Mouse (Mus musculus): ENCODE data around the gene Kifc5b. TPM values are rescaled to one million over a fixed set of nuclear protein-coding genes. Genes with fewer than 3 reads are reported as not detected.
A peak's percentile ranks its signal among the peaks of the same experiment; 100 is the strongest.
"Not testable (repeated sequence)": the region's sequence is repeated elsewhere in the genome, so short reads cannot be mapped to it uniquely, and the experiment has no call there.

The Kifc5b gene
- total RNA-seq (2021), result under 1 TPM; 0.37 to 0.43 TPM
- long read RNA-seq, experiment 1, result 0 reads
- long read RNA-seq, experiment 2, result 0 reads

GRCm38 (mm10) chr17:26916711-26917482 is at the start of gene Kifc5b:
TSS of gene Kifc5b (plus strand) at chr17:26917091.
- DNase-seq (ENCODE audit: low spot score), result peak; percentile 100

- DNase-seq (ENCODE audit: low spot score), result no peak
Observed at GRCm38 (mm10) chr17:26868756-26869155, 48.1 kb upstream of the Kifc5b start.

GRCm38 (mm10) chr17:26872870-26873269 is 44.0 kb upstream of the Kifc5b start:
- no peak for DNase-seq (ENCODE audit: low spot score)

GRCm38 (mm10) chr17:26873502-26873901 is 43.4 kb upstream of the Kifc5b start:
- no peak for DNase-seq (ENCODE audit: low spot score)

- DNase-seq (ENCODE audit: low spot score), result no peak
Observed at GRCm38 (mm10) chr17:26874542-26874941, 42.3 kb upstream of the Kifc5b start.

- DNase-seq (ENCODE audit: low spot score), result no peak
Observed at GRCm38 (mm10) chr17:26877927-26878326, 39.0 kb upstream of the Kifc5b start.

- no peak for DNase-seq (ENCODE audit: low spot score)
Observed at GRCm38 (mm10) chr17:26879235-26879634, 37.7 kb upstream of the Kifc5b start.

- no peak for DNase-seq (ENCODE audit: low spot score)
Observed at GRCm38 (mm10) chr17:26882706-26883105, 34.2 kb upstream of the Kifc5b start.

- no peak for DNase-seq (ENCODE audit: low spot score)
Observed at GRCm38 (mm10) chr17:26883585-26883984, 33.3 kb upstream of the Kifc5b start.

- DNase-seq (ENCODE audit: low spot score), result peak; percentile 83
Observed at GRCm38 (mm10) chr17:26884995-26885926, 31.6 kb upstream of the Kifc5b start.

GRCm38 (mm10) chr17:26886047-26886749 is 30.7 kb upstream of the Kifc5b start:
- DNase-seq (ENCODE audit: low spot score), result peak; percentile 86

- no peak for DNase-seq (ENCODE audit: low spot score)
Observed at GRCm38 (mm10) chr17:26887926-26888325, 29.0 kb upstream of the Kifc5b start.

GRCm38 (mm10) chr17:26892635-26893375 is 24.1 kb upstream of the Kifc5b start:
- no peak for DNase-seq (ENCODE audit: low spot score)

- no peak for DNase-seq (ENCODE audit: low spot score)
Observed at GRCm38 (mm10) chr17:26893492-26893891, 23.4 kb upstream of the Kifc5b start.

GRCm38 (mm10) chr17:26894342-26894741 is 22.5 kb upstream of the Kifc5b start:
- no peak for DNase-seq (ENCODE audit: low spot score)

GRCm38 (mm10) chr17:26895578-26895977 is 21.3 kb upstream of the Kifc5b start:
- peak; percentile 80 for DNase-seq (ENCODE audit: low spot score)

GRCm38 (mm10) chr17:26900916-26901315 is 16.0 kb upstream of the Kifc5b start:
- no peak for DNase-seq (ENCODE audit: low spot score)

GRCm38 (mm10) chr17:26904320-26904719 is 12.6 kb upstream of the Kifc5b start:
- no peak for DNase-seq (ENCODE audit: low spot score)

- DNase-seq (ENCODE audit: low spot score), result not testable (repeated sequence)
Observed at GRCm38 (mm10) chr17:26907506-26907905, 9.4 kb upstream of the Kifc5b start.

GRCm38 (mm10) chr17:26915248-26915647 is 1.6 kb upstream of the Kifc5b start:
- DNase-seq (ENCODE audit: low spot score), result no peak

GRCm38 (mm10) chr17:26917560-26917959 is 669 bp downstream of the Kifc5b start:
- DNase-seq (ENCODE audit: low spot score), result not testable (repeated sequence)
